Mouse (Mus musculus) adrenal gland, postnatal 14 days (tissue): ENCODE measurements around the gene Stk39. TPM values are rescaled to one million over a fixed set of nuclear protein-coding genes. Genes with fewer than 3 reads are reported as not detected.

Source experiments
- DNase-seq: peaks from one replicate; pipeline ENCODE4 v3.0.0; 2021; ENCODE audit warnings: mixed read lengths
- total RNA-seq: library from RNA; stranded (reverse); gene quantifications from 2 replicates; pipeline ENCODE4 v1.2.3, GENCODE M21; 2021

Gene Stk39
- total RNA-seq, 1 experiment from 2014 or later = 61.9 TPM

DNA sequence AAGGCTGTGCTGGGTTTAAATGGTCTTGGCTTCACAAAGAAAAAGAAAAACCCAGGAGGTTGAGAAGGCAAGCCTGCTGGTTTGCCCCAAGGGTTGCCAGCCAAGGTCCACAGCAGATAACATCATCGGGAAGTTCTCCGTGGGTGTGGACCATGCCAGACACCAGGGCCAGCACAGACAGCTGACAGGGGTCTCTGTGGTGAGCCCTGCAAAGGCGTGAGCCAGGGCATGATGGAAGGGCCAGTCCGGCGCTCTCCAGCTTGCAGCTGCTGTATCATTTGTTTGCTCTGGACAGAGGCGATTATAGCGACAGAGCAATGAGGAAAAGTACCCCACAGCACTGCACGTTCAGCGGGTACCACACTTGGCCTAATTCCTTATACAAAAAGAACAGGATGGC is 126.8 kb downstream of the Stk39 start:
- DNase-seq = no peak

DNA sequence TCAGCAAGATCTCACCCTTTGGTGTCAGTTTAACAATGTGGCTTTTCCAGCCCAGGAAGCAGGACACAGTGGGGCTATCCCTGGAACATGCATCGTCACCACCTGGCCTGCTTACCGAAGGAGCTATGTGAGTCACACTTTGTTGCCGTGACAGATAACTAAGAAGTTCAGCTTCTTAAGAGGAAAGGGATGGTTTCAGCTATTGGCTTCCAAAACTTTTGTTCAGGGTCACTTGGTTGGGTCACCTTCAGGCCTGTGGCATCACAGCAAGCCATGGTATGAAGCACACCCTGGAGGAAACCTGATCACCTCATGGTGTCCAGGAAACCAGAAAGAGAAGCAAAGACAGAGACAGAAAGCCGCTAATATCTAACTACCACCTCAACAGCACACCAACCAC is 128.3 kb downstream of the Stk39 start:
- DNase-seq = no peak

DNA sequence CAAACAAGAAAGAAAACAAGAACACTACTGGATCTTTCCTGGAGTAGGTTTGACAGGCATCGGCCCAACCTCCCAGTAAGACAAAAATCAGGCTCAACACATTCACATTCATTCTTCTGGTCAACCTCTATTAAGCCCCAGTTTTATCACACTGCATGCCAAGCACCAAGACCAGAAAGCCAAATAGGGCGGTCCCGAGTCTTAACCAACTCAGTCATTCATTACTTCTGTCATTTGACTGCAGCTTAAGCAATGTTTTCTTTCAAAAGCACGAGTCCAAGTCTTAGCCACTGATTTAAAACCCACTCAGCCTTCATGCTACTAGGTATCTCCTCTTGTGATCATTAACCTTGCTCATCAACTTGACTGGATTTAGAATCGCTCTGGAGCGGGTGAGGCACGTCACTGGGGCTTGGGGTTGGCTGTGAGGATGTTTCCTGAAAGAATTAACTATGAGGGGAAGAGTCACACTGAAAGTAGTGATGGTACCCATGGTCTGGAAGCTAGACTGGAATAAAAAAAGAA is 129.9 kb downstream of the Stk39 start:
- peak; percentile 48 for DNase-seq

DNA sequence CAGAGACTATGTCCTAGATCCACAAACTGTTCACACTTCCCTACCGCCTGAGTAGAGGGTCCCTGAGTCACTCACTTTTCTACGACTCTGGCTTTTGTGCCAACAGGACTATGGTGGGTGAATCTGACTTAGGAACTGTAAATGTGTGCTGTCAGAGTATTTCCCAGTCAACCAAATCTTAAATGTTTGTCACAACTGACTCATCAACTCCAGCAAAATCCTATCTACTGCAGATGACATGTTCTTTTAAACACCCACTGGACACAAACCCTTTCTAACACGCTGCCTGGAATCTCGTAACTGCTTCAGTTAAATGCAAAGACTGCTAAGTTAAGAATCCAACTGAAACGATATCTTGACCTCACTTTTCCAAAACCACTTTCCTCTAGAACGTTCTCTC is 135.2 kb downstream of the Stk39 start:
- no peak for DNase-seq

DNA sequence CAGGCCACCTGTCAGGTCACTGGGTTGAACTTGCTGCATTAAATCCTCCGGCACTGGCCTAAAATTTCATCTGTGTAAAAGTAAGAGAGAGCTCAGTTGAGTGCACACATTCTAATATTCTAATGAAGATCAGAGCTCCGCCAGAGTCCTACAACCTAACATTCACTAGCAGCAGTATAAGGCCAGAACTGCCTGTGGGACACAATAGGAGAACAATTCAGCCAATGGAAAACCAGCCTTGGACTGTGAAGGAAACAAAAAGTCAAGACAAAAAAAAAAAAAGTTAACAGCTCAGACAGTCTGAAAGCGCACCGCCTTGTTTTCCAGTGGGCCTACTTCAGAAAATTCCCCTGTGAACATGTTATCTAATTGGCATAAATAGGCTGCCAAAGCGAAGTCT is 137.1 kb downstream of the Stk39 start:
- no peak for DNase-seq

DNA sequence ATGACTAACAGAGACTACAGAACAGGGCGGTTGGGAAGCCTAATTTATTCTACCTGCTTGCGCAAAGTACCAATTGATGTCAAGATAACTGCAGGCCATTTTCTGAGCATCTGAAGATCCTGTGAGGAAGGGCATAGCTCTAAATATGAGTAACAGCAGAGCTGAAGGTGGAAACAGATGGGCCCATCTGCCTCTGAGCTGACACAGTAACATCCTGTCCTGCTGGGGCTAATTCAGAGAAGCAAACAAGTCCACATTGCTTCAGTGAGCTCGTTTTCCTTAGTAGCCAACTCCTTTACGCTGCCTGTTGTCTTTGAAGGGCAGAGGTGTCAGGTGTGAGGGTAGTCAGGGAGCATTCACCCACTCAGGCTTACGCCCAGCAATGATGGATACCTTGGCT is 146.8 kb downstream of the Stk39 start:
- no peak for DNase-seq

DNA sequence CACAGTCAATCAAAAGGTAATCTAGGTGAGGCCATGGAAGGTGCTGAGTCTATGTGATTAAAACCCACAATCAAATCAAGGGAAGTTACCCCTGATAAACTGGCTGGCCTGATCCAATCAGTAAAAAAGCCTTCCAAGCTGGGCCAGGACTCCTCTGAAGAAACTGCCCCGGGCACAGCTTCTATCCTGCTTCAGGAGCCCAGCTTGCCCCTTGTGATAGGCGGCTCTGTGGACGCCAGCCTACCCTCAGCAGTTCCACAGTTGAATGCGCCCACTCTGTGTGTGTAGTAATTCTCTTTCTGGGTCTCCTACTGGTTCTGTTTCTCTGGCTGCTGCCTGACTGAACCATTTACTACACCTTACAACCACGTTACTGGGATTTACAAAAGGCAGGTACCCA is 150.8 kb downstream of the Stk39 start:
- no peak for DNase-seq

DNA sequence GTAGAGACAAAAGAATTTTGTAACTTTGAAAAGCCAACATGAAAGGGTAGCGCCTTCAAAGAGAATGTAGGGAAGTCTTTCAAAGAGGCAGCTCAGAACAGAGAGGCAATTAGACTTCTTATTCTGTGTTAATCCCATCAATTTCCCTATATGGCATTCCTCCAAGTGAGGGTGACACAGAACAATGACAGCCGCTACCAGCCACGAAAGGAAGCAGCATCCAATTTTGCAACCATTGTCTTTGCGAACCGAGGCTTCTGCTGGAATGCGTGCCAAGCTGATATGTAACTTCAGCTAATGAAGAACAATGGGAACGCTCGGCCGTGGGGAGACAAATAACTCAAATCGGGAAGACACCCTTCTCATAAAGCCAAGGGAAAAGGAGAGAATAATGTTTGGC is 151.4 kb downstream of the Stk39 start:
- DNase-seq = peak; percentile 29

DNA sequence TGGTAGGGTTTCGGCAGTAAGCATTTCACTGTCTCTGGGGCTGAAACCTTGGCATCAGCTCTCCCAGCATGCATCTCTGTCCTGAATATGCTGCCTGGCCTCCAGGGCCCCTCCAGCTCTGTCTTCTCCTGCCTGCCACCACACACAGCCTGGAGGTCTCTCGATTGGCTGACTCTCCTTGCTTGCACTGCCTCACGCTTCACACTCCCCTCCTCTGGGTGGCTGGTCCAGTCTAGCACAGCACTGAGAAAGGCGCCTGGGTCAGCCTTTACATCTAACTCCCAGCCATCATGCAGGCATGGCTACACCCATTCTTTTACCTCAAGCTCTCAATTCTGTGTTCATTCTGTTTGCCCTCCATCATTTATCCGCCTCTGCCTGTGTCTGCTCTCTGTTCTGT is 153.6 kb downstream of the Stk39 start:
- no peak for DNase-seq

DNA sequence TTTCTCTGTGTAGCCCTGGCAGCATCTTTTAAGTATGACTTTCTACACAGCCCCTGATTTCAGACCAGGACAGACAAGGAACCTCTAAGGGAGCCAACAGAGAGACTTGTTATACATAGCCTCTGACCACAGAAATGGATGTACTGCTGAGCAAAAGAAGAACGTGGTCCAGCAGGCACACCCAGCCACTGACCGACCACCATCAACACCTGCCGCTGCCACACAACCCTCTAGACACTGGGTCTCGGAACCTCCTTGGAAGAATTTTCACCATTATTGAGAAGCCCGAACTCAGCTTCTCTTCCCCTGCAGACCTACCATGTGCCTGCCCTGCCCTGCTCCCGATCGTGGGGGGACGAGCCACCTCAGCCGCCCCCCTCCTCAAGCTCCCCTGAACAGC is 154.2 kb downstream of the Stk39 start:
- DNase-seq = no peak

DNA sequence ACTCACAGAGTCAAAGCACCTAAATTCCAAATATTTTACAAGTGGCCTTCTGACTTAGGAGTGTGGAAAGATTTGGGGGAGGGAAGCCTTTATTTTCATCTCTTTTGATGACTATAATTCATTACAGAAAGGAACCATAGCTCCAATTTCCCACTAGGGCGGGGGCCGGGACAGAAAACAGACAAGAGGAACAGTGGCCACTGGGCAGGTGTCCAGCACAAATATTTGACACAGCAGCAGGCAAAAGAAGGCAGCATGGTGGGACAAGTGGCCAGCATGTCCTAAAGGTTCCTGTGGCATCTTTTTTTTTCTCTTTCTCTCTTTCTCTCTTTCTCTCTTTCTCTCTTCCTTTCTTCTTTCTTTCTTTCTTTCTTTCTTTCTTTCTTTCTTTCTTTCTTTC is 154.6 kb downstream of the Stk39 start:
- DNase-seq = no peak

DNA sequence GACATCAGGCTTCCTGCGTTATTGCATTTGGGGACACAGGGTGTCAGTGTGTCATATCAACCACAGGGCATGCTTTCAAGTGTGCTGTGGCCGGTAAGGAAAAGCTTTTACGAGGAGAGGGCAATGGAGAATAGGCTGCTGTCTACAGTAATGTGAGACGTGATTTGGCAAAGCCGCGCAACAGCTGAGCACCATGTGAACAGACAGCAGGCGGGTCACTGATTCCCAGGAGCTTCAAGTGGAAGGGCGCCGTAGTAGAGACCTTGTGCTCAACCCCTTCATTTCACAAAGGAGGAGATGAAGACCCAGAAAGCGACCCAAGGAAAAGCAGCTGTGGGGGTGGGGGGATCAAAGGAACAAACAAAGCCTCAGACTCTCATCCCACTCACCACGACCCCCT is 156.8 kb downstream of the Stk39 start:
- no peak for DNase-seq

DNA sequence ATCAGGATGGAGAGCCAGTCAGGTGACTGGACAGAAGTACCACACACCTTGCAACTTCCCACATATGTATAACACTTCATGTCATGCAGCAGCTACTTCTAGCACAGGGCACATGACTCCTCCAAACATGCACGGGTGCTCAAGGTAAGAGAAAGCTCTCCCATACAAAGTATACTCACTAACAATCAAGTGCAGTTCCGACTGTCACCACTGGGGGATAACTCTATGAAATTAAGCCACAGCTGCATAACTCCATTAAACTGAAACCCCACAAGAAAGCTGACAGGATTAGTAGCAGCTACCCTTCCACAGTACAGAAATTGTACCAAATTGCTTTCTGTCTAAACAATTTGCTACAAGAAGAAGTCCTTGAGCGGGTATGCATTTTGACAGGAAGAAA is 161.9 kb downstream of the Stk39 start:
- peak; percentile 52 for DNase-seq

DNA sequence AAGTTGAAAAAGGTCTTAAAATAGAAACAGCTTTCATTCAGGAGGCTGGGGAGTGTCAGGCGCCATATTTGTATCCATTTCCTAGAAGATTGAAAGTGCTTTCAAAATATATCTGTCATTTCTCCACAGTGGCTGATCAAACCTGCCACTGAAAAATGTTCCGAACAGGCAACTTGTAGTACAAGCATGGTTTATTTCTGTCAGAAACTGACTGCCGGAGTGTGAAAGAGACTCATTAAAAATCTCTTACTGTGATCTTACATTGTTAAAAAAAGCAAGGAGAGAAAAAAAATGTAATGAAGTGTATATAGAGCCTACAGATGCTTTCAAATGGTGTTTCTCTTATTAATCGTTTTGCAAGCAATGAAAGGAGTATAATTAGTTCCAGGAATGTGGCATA is 165.5 kb downstream of the Stk39 start:
- DNase-seq = no peak

DNA sequence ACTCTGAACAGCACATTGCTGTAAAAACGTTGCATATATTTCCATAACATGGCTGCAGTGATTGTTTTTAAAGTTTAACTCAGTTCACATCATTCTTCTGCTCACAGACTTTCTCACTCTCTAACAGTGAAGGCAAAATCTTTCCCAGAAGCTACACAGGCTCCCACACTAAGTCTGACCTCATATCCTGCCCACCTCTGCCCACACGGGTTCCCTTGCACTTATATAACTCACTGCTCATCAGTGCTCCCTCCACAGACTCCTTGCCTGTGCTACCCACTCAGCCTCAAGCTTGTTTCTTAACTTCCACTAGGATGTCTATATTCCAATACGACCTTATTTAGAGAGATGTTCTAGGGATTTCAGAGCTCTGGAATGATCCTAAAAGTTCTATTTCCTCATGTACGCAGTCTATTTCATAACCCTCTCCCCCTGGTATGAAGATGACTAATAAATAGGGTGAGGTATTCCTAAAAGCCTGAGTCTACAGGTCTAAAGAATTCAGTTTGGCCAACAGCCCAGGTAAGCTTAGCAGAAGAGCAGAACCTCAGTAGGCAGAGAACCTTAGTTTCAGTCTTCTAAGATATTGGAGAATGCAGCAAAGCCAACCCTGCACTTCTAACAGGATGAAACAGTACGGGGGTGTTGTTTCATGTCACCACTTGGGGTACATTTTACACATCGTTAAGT is 167.2 kb downstream of the Stk39 start:
- DNase-seq = no peak

DNA sequence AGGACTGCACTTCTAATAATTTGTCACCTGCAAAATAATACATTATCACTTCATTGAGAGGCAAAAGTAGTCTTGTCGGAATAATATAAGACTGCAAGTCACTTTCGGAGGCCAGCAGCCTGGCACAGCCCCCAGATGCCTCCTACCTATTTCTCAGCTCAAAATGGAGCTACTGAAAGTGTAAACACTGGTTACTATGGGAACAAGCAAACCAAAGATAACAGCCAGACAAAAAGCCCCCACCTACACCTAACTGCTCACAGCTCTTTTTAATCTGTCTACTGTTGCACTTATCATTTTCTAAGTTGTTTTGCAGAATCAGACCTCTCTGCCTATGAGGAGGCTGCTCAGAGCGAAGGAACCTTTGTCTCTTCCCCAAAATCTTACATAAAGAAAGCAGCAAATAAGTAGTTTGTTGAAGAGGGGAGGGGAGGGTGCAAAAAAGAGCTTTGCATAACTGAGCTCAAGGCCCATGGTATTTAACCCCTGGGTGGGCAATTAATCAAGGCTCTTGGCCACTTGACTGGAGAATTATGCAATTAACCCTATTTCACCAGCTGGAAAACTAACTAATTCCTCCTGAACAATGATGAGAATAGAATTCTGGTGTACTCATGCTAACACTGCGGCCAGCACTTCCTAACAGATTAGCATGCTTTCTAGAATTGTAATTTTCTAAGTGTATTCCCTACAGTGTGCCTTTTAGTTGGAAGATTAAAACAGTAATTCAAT is 170.1 kb downstream of the Stk39 start:
- DNase-seq = no peak

DNA sequence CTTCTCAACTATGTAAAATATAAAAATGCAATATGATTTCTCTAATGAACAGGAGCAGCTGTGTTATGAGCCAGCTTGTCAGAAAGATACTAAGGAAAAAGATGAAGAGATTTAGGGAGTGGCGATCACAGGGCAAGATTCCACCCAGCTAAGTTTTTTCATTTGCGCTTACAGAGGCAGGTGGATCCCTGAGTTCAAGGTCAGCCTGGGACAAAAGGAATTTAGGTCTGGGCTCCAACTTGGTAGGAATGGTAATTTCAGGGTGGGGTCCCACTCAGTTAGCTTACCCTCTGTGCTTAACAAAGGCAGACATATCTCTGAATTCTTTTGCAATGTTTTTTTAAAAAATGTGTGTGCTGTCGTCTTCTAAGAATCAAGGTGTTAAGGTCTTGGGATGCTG is 173.7 kb downstream of the Stk39 start:
- no peak for DNase-seq

DNA sequence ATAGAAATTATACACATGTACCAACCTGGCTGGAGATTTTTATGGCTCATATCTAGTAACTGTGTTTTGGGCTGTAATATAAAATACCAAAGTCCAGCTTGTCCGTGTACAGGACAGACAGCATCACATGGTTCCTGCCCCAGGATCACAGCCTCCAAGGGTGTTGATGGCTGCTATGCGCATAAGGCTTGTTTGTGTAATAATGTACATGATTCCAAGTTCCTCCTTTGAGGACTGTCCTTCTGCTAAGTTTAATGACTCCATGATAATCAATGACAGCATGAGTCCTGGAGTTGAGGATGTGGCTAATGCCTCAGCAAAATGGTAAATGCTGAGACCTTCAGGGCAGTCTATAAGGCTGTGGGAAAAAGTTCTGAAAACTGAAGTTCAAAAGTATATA is 174.1 kb downstream of the Stk39 start:
- DNase-seq = no peak

DNA sequence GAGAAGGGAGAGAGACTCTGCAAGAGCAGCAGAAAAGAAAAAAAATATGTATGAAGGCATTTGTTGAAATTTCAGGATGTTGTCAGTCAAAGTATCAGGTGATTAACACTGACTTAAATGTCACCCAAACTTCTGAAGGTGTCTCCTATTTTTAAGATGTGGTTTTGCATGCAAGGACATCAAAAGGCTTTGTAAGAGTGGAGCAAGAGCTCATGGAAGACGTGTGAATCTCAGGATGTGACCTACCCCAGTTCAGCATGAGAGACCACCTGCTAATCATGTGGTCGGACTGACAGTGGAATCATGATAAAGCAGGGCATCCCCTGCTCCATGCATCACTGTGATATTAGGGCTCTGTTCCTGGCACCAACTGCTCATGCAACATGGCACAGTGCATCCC is 175.3 kb downstream of the Stk39 start:
- no peak for DNase-seq

DNA sequence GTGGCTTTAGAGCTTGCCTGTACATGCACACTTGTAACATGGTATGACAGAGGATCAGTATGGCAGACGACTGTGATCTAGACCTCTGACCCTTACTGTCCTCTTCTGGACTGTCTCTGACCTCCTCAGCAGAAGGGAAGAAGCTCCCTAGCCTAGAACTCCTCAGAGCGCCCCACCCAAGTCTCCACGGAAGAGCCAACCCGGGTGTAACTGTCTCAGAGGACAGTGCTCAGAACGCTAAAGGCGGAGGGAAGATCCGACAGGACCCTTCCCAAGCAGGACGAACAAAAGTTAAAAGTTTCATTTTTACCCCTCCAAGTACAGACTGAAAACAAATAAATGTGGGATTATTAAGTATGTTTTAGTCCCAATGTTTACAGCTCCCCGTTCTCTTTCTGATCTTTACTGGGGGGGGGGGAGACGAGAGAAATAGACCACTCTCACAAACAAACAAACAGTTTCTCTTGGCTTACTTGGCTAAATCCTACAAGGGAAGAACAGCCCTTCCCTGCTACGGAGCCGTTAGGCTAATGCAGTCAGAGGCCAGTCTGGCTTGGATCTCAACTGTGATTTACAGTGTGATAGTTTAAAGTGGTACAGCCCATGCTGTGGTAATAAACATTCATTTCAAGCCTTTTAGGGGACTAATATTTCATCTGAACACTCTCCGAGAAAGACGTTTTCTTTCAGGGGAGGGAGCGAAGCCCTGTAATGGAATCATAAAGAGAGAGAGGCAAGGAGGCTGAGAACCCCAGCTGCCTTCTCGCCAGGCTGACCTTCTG is 179.3 kb downstream of the Stk39 start:
- no peak for DNase-seq

DNA sequence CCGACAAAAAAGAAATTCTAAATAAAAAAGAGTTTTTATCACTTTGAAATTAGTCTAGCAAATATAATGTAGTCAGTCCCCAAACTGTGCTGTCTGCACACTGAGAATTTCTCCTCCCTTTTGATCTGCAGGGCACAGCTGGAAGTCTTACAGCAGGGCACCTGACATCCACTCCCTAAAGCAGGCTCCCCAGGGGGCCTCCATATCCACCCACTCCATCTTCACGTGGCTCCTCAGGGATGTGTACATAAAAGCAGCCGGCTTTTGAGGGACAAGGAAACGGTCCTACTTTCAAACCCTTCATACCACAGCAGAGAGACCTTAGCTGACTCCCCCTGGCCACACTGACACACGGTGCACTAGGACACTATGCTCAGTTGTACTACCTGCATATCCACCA is 180.2 kb downstream of the Stk39 start:
- DNase-seq = no peak

DNA sequence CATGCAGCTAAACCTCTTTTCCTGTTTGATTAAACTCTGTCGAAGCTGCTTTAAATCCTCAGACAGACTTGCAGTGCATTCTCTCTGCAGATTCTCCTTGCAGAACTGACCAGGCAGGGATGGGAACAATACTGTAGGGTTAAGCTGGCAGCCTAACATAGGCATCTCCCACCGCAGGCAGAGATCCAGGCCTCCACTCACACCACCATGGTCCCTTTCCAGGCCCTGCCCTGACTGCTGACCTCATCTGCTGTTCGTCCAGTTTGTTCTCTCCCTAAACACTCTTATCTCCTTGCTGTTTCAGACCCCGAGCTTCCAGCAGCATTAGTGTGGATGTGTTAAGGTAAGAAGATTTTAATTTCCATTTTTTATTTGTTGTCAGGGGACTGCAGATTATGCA is 182.1 kb downstream of the Stk39 start:
- no peak for DNase-seq

DNA sequence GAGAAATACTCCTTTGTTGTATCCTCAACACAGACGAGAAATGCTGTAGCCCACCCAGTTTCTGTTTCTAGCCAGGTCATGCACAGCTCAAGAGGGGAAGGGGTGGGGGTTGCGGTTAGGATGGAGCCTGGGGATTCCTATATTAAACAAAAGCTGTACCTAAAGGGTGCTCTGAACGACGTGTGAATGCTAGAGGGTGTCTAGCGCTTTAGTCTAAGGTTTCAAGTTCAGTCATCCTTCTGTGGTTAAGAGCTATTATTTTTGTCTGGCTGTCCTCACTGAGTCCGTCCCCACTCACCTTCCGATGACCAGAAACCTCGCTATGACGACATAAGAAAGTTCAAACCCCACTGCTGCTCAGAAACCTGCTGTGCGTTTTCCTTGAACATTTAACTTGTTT is 182.9 kb downstream of the Stk39 start:
- DNase-seq = no peak
